Mouse (Mus musculus): ENCODE results near the gene Dmrtb1.

DNA sequence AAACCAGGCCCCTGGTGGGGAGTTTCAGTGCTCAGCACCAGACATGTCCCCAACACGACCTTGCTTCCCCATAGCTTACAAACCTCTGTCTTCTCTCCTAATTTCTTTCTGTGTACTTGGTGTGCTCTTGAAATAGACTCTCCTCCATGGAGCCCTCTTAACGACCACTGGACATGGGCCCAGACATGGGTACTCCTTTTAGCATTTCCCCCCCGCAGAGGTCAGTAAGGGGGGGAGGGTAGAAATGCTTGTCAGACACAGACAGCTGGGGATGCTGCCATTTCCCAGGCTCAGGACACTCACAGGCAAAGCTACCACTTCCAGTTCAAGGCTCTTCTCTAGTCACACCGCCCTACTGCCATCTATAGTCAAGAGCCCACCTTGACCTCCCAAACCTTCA, 42.4 kb downstream of the Dmrtb1 start:
- no peak for TF ChIP-seq CTCF (IDR thresholded peaks at IDR 0.05; ENCODE audit: low read depth)
- no peak for TF ChIP-seq EP300 (IDR thresholded peaks at IDR 0.05; ENCODE audit: low read depth)

Data from liver, postnatal 0 days (tissue).